Mouse (Mus musculus) macrophage (primary cell): Measurements from ENCODE around the gene 4930519P11Rik. TPM values are rescaled to one million over a fixed set of nuclear protein-coding genes. Genes with fewer than 3 reads are reported as not detected.

Experiments used
- H3K27ac ChIP-seq: fragments of 350-480 bp; formaldehyde crosslinking; 2 replicates; pipeline ENCODE4 v1.9.0; 2021
- H3K36me3 ChIP-seq: fragments of 350-480 bp; formaldehyde crosslinking; 2 replicates; pipeline ENCODE4 v1.9.0; 2021; ENCODE audit errors: inconsistent target
- H3K4me3 ChIP-seq: fragments of 350-480 bp; formaldehyde crosslinking; 2 replicates; pipeline ENCODE4 v1.9.0; 2021; ENCODE audit errors: inconsistent target
- H3K79me2 ChIP-seq: fragments of 350-480 bp; formaldehyde crosslinking; 2 replicates; pipeline ENCODE4 v1.9.0; 2021; ENCODE audit errors: inconsistent target
- WGBS: methylation state at CpG from one replicate; pipeline ENCODE4 v1.1.7; 2026; ENCODE audit warnings: inconsistent platforms; ENCODE audit not compliant: missing documents; 5-methylcytosine and 5-hydroxymethylcytosine counted together
- polyA plus RNA-seq: library from polyadenylated mRNA; stranded (reverse); fragments of 250-400 nt; gene quantifications from 3 replicates; pipeline ENCODE4 v1.2.4, GENCODE M21; 2018; ENCODE audit warnings: inconsistent platforms

4930519P11Rik gene
- polyA plus RNA-seq, 1 experiment from 2014 or later: not detected

DNA sequence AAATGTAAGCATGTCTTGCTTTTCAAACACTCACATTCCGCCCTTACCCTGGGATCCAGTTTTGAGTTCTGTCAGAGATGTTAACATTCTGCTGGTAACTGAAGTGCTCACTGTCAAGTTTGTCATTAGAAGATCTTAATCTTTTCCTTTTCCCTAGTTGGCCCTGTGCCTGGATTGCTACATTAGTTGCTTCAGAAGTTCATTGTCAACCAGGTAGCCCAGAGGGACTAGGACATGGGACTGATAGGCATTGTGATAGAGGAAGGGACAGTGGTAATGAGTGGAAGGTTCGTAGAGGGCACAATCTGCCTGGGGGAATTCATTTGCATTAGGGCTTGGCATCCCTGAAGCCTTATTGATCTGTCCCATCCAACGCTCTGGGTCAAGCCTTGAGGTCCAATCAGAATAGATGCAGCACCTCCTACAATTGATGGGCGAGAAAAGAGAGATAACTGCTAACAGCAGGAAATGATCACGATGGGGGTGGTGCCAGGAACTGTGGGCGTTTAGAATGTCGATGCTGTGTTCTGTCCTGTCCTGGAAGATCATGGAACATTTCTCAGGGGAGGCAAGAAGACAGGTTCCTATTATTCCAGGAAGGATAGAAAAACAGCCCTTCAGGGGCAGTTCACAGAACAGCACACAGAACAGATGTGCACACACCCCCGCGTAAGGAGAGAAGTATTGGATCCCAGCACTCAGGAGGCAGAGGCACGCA lies 4.0 kb downstream of the 4930519P11Rik start:
- no peaks in the 10 kb centered on the region for H3K36me3 ChIP-seq
- WGBS: 76% methylated on average over 9 of the region's 10 CpGs
- no peak overlapping the region for H3K27ac ChIP-seq
- no peaks in the 10 kb centered on the region for H3K79me2 ChIP-seq
- H3K4me3 ChIP-seq: no peak overlapping the region

DNA sequence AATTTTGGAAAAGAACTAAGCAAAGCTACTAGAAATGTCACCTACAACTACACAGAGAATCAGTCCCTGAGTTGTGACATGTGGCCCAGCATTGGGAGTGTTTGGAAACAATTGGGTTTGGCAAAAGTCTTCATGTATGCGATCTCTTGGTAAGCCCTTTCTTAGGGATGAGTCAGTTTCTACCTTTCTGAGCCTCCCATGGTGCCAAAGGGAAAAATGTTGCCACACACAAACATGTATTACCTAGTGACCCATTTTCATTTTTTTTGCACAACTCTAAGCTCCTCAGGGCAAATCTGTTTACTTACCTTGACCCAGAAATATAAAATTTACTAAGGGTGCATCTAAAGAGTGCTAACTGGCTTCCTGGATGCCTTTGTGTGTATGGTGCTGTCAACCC lies 6.3 kb downstream of the 4930519P11Rik start:
- no peak overlapping the region for H3K27ac ChIP-seq
- no peaks in the 10 kb centered on the region for H3K36me3 ChIP-seq
- 100% methylated on average over 1 of the region's 1 CpGs for WGBS
- H3K4me3 ChIP-seq: no peak overlapping the region
- H3K79me2 ChIP-seq: no peaks in the 10 kb centered on the region

DNA sequence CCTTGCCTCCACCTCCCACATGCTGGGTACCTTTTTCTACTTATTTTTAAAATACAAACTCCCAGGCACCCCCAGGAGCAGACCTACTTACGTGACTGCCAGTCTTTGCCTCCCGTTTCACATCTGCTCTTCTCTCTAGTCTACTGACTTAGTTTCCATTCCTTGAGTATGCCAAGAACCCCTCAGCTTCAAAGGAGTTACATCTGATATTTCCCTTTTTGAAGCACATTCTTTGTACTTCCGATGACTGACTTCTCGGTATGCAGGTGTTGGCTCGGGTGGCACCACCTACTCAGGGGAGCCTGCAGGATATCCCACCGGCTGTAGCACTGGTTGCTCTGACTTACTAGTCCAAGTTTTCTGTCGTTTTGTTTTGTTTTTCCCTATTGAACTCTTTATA lies 9.1 kb downstream of the 4930519P11Rik start:
- 5% methylated on average over 7 of the region's 7 CpGs for WGBS
- Histone ChIP-seq H3K36me3 (no peaks in the 10 kb centered on the region), H3K79me2 (no peaks in the 10 kb centered on the region), H3K27ac (peak overlapping the region; percentile 36), H3K4me3 (peak overlapping the region; percentile 58)

DNA sequence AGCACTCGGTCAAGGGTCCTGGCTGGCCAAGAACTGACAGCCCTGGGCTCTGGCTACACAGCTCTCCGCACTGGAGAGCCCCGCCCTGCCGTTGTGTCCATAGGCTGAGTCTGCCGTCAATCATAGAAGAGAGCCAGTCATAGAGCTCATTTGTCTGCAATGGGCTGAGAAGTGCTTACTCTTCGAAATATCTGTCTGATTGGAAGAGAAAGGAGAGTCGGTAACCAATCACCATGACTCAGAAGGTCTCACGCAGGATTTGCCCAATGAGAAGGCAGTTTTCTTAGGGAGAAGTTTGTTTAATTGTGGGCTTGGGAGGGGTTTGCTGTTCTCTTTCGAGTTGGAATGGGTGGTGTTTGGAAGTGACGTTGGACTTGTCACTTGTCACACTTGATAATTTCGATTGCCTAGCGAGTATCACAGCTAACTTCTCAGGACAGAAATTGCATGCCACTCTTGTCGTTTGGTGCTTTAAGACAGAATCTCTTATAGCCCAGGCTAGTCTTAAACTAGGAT lies 9.5 kb downstream of the 4930519P11Rik start, which contains the start of gene Pxmp4:
Gene Pxmp4, minus strand, starts transcription at position 71 of the 516 bp plus-strand sequence.
- 0% methylated on average over 13 of the region's 13 CpGs for WGBS
- no peaks in the 10 kb centered on the region for H3K79me2 ChIP-seq
- H3K4me3 ChIP-seq: peak within 1 kb of the TSS; percentile 58
- peak within 1 kb of the TSS; percentile 36 for H3K27ac ChIP-seq
- no peaks in the 10 kb centered on the region for H3K36me3 ChIP-seq

DNA sequence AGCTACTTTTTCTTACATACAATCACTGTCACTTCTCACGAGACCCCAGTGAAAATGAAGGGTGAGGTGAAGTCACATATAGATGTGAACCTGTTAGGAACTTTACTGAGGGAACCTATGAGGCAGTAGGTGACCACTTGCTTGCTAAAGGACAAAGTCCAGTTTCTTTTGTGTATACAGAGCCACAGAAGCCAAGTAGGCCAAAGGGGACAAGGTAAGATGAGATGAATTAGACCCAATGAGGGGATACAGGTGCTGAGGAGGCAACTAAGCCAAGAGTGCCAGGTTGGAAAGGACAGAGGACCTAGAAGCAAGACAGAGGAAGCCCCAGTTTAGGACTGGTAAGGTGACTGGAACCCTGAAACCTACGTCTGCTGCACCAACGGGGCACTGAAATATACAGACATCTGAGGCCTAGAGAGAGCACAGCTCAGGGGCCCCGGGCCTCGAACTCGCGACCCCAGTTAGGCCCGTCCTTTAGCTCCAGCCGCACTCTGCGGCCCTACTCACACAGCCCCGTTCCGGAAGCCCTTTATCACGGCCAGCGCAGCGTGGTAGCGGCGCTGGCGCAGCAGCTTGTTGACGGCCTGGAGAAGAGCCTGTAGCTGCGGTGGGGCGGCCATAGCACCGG lies 10.1 kb downstream of the 4930519P11Rik start:
- Histone ChIP-seq H3K4me3 (peak overlapping the region; percentile 58), H3K27ac (peak overlapping the region; percentile 32), H3K79me2 (no peaks in the 10 kb centered on the region), H3K36me3 (no peaks in the 10 kb centered on the region)
- 4% methylated on average over 22 of the region's 22 CpGs for WGBS

DNA sequence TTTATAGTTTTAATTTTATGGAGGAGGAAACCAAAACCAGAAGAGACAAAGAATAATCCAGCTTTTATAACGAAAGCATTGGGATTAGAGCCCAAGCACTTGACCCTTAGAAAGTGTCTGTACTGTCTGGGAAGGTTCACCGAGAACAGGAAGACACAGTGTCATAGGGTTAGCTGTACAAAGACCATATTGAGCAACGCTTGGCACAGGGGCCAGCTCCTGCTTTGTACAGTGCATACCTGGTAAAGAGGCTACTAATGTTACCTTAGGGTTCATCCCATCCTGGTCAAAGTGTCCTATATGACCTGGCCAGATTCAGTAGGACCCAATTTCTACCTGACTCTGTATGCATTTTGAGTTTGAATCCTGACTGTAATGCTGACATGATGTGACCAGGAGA lies 11.9 kb downstream of the 4930519P11Rik start:
- Histone ChIP-seq H3K4me3 (no peak overlapping the region), H3K27ac (no peak overlapping the region), H3K36me3 (no peaks in the 10 kb centered on the region), H3K79me2 (no peaks in the 10 kb centered on the region)
- WGBS: 64% methylated on average over 3 of the region's 3 CpGs

DNA sequence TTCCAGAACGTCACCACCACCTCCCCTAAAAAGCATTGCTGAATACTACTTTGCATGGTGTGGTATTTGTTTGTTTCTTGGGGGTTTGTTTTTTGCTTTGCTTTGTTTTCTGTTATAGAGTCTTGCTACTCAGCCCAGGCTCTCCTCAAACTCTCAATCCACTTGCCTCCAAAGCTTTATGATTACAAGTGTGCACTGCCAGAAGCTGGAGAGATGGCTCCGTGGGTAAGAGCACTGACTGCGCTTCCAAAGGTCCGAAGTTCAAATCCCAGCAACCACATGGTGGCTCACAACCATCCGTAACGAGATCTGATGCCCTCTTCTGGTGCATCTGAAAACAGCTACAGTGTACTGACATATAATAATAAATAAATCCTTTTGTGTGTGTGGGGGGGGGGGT lies 12.7 kb downstream of the 4930519P11Rik start:
- H3K79me2 ChIP-seq: no peaks in the 10 kb centered on the region
- no peaks in the 10 kb centered on the region for H3K36me3 ChIP-seq
- H3K4me3 ChIP-seq: no peak overlapping the region
- no peak overlapping the region for H3K27ac ChIP-seq
- WGBS: 96% methylated on average over 4 of the region's 6 CpGs

DNA sequence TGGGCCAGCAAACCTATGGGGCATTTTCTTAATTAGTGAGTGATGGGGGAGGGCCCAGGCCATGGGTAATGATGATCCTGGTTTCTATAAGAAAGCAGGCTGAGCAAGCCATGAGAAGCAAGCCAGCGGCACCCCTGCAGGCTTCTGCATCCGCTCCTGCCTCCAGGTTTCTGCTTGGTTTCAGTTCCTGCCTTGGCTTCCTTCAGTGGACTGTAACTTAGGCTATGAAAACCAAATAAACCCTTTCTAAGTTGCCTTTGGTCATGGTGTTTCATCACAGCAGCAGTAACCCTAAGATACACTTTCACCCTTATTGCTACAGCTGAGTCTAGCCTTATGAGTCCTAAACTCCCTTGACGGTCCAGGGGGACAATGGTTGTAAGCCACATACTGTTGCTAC lies 15.8 kb downstream of the 4930519P11Rik start:
- H3K4me3 ChIP-seq: no peak overlapping the region
- H3K36me3 ChIP-seq: no peaks in the 10 kb centered on the region
- H3K79me2 ChIP-seq: no peaks in the 10 kb centered on the region
- H3K27ac ChIP-seq: 0 out of 2 replicates have a peak overlapping the region, but pooled peaks have one; percentile 2
- 3% methylated on average over 3 of the region's 3 CpGs for WGBS

DNA sequence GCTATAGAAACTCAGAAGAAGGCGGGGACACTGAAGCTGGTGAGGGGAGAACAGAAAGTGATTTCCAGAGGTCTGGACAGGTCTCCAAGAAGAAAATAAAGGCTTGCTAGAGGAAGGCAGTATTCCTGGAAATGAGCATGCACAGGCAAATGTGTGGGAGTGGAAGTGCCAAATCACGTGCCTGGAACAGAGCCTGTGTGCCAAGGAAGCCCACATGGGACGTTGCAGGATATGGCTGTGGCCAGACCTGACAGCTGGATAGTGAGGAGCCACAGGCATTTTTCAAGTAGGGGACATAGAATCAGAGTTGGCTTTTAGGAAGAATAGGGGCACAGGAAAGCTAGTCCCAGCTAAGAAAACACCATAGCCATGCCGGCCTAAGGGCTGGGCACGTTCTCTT lies 17.5 kb downstream of the 4930519P11Rik start:
- H3K79me2 ChIP-seq: no peaks in the 10 kb centered on the region
- 96% methylated on average over 5 of the region's 5 CpGs for WGBS
- no peaks in the 10 kb centered on the region for H3K36me3 ChIP-seq

DNA sequence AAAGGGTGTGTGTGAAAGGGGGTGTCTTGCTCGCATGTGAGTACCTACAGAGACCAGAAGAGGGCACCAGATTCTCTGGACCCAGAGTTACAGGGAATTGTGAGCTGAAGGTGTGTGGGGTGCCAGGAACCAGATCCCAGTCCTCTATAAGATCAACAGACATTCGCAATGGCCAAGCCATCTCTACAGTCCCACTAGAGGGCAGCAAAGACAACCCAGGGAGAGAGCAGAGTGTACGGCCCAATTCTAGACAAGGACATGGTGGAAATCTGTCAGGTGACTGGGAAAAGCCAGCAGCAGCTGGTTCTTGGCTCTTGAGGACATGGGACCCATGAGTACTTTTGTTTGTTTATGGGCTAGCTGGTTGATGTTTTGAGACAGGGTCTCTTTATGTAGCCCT lies 20.2 kb downstream of the 4930519P11Rik start:
- Histone ChIP-seq H3K79me2 (no peaks in the 10 kb centered on the region), H3K36me3 (no peaks in the 10 kb centered on the region), H3K4me3 (no peak overlapping the region), H3K27ac (no peak overlapping the region)
- WGBS: 82% methylated on average over 3 of the region's 3 CpGs

More for the DNA sequence above, 17.5 kb downstream of the 4930519P11Rik start:
- Histone ChIP-seq H3K27ac (no peak overlapping the region), H3K4me3 (no peak overlapping the region)

DNA sequence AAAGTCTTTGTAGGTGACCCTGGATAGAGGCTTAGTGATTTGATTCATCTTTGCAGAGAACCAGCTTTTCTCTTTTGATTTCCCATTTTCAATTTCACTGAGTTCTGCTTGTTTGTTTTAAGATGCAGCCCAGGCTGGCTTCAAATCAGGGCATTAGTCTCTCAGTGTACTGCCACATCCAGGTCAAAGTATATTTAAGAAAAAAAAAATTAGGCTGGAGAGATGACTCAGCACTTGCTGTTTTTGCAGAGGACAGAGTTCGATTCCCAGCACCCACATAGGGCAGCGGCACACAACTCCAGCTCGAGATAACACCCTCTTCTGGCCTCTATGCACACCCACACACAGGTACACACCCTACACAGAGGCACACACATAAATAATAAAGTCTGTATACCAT lies 22.0 kb downstream of the 4930519P11Rik start:
- H3K79me2 ChIP-seq: no peaks in the 10 kb centered on the region
- H3K27ac ChIP-seq: no peak overlapping the region
- no peak overlapping the region for H3K4me3 ChIP-seq
- H3K36me3 ChIP-seq: 0 out of 2 replicates have a peak, but pooled peaks cover 5% of the 10 kb centered on the region
- 94% methylated on average over 3 of the region's 3 CpGs for WGBS

DNA sequence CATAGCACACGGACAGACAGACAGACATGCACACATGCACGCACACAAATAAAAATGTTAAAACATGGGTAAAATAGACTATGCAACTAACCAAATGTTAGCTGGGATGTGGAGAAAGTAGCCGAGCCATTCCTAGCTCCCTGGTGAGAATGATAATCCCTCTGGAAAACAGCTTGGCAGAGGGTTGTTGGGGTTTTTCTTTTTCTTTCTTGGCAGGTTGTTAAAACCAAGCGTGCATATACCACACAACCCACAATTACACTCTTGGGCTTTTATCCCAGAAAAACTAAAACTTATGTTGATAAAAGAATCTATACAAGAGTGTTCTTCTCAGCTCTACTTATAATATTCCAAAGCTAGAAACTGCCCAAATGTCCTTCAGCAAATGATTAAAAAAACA lies 24.2 kb downstream of the 4930519P11Rik start:
- 97% methylated on average over 4 of the region's 4 CpGs for WGBS
- Histone ChIP-seq H3K36me3 (0 out of 2 replicates have a peak, but pooled peaks cover 5% of the 10 kb centered on the region), H3K27ac (no peak overlapping the region), H3K4me3 (no peak overlapping the region), H3K79me2 (no peaks in the 10 kb centered on the region)

DNA sequence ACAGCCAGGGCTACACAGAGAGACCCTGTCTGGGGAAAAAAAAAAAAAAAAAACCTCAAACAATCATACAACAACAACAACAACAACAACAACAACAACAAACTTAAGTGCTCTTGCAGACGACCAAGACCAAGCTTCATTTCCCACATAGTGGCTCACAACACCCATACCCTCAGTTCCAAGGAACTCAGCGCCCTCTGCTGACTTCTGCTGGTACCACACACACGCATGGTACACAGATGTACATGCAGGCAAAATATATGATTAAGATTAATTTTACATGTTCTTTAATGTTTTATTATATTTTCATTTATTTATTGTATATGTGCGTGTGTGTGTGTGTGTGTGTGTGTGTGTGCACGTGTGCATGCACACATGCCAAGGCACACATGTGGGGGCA lies 26.8 kb downstream of the 4930519P11Rik start:
- H3K79me2 ChIP-seq: no peaks in the 10 kb centered on the region
- H3K4me3 ChIP-seq: no peak overlapping the region
- 92% methylated on average over 4 of the region's 5 CpGs for WGBS
- H3K27ac ChIP-seq: no peak overlapping the region
- H3K36me3 ChIP-seq: 0 out of 2 replicates have a peak, but pooled peaks cover 5% of the 10 kb centered on the region

DNA sequence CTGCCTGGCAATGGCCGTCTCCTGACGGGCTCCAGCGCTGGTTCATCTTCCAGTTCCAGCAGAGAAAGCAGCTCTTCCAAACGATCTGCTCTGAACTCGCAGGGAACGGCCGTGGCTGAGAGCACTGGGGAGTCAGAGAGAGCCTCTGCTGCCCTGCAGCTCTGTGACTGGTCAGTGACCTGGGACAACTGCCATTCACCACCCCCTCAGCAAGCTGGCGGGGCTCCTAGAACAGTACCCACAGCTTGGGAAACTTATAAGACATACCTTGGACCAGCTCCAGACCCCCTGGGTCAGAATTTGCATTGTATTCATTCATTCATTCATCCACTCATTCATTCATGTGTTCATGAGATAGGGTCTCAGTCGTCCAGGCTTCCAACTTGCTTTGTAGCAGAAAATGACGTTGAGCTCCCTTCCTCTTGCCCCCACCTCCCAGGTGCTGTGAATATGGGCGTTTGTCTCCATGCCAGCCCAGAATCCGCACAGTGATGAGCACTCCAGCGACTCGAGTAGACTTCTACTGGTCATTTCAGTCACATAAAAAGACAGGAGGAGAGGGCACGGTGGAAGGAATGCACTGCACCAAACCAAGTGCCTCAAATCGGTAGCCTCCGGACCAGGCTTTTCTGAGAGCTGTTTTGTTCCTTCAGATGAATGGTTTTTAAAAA lies 28.2 kb downstream of the 4930519P11Rik start:
- Histone ChIP-seq H3K4me3 (no peak overlapping the region), H3K36me3 (0 out of 2 replicates have a peak, but pooled peaks cover 5% of the 10 kb centered on the region), H3K79me2 (no peaks in the 10 kb centered on the region), H3K27ac (no peak overlapping the region)
- 85% methylated on average over 17 of the region's 17 CpGs for WGBS
